Mouse (Mus musculus) embryonic facial prominence, embryonic 14.5 days (tissue): ENCODE results near the gene Olfm1. TPM values are rescaled to one million over a fixed set of nuclear protein-coding genes. Genes with fewer than 3 reads are reported as not detected.

Source experiments
- ATAC-seq: fragments of 200-750 bp; cut with Nextera tagmentation; 2 replicates; pipeline ENCODE4 v1.8.0; 2017; ENCODE audit warnings: low read depth, moderate number of reproducible peaks, moderate TSS enrichment
- DNase-seq: peaks from one replicate; pipeline ENCODE4 v3.0.0-alpha.2; 2015; ENCODE audit warnings: low spot score
- H3K27ac ChIP-seq: fragments of 300-500 bp; sonication (generic); replicated peaks from 2 replicates; pipeline ENCODE4 v1.5.1; 2014; ENCODE audit warnings: low read depth, mild to moderate bottlenecking, low read length, moderate library complexity
- H3K27me3 ChIP-seq: fragments of 300-500 bp; sonication (generic); replicated peaks from 2 replicates; pipeline ENCODE4 v1.6.1; 2014; ENCODE audit warnings: low read length; ENCODE audit not compliant: control insufficient read depth, insufficient read depth
- H3K36me3 ChIP-seq: fragments of 300-500 bp; sonication (generic); 2 replicates; pipeline ENCODE4 v1.6.1; 2014; ENCODE audit warnings: low read length, mixed read lengths; ENCODE audit not compliant: control insufficient read depth, insufficient read depth
- H3K4me1 ChIP-seq: fragments of 300-500 bp; sonication (generic); 2 replicates; pipeline ENCODE4 v1.6.1; 2014; ENCODE audit warnings: antibody characterized with exemption, low read length; ENCODE audit not compliant: control insufficient read depth, insufficient read depth
- H3K4me2 ChIP-seq: fragments of 300-500 bp; sonication (generic); 2 replicates; pipeline ENCODE4 v1.6.1; 2014; ENCODE audit warnings: low read depth, mild to moderate bottlenecking, low read length, moderate library complexity, mixed read lengths
- H3K4me3 ChIP-seq: fragments of 300-500 bp; sonication (generic); 2 replicates; pipeline ENCODE4 v1.5.1; 2014; ENCODE audit warnings: low read depth, mild to moderate bottlenecking, low read length
- H3K9ac ChIP-seq: fragments of 300-500 bp; sonication (generic); 2 replicates; pipeline ENCODE4 v1.6.1; 2014; ENCODE audit warnings: low read depth, mild to moderate bottlenecking, low read length, moderate library complexity, mixed read lengths
- H3K9me3 ChIP-seq: fragments of 300-500 bp; sonication (generic); 2 replicates; pipeline ENCODE4 v1.6.1; 2016; ENCODE audit warnings: low read length; ENCODE audit not compliant: control insufficient read depth
- WGBS: fragments of 180-500 bp; shearing (Covaris S2); extraction: QIAGEN DNeasy Blood & Tissue Kit; methylation state at CpG from one replicate; pipeline ENCODE4 v1.1.7; 2014; 5-methylcytosine and 5-hydroxymethylcytosine counted together
- polyA plus RNA-seq: library from polyadenylated mRNA; unstranded; fragments of >200 nt; fragmentation: Nextera tagmentation; extraction: Ambion mirVana; gene quantifications from 2 replicates; pipeline ENCODE4 v1.2.1, GENCODE M21; 2014

Gene Olfm1
- polyA plus RNA-seq, 1 experiment from 2014 or later = 46.1 TPM

- Histone ChIP-seq H3K4me3 (no peak overlapping the region), H3K27ac (no peak overlapping the region), H3K4me1 (no peaks in the 10 kb centered on the region), H3K27me3 (no peaks in the 10 kb centered on the region), H3K9ac (no peak overlapping the region), H3K4me2 (no peak overlapping the region), H3K36me3 (peaks cover 16% of the 10 kb centered on the region), H3K9me3 (no peaks in the 10 kb centered on the region)
- 77% methylated on average over 5 of the region's 5 CpGs for WGBS
- no peak for DNase-seq
- no peak for ATAC-seq
Observed at GRCm38 (mm10) chr2:28216211-28216775, 23.5 kb downstream of the Olfm1 start.

GRCm38 (mm10) chr2:28217783-28218182, 25.0 kb downstream of the Olfm1 start:
- Histone ChIP-seq H3K4me1 (no peaks in the 10 kb centered on the region), H3K27me3 (no peaks in the 10 kb centered on the region), H3K4me3 (no peak overlapping the region), H3K27ac (no peak overlapping the region), H3K36me3 (peaks cover 16% of the 10 kb centered on the region), H3K9me3 (no peaks in the 10 kb centered on the region), H3K4me2 (no peak overlapping the region), H3K9ac (no peak overlapping the region)
- DNase-seq (no peak), ATAC-seq (no peak)
- WGBS = 95% methylated on average over 1 of the region's 1 CpGs

GRCm38 (mm10) chr2:28218651-28219356, 26.0 kb downstream of the Olfm1 start:
- no peak for DNase-seq
- Histone ChIP-seq H3K4me2 (no peak overlapping the region), H3K27ac (no peak overlapping the region), H3K9ac (no peak overlapping the region), H3K4me1 (no peaks in the 10 kb centered on the region), H3K9me3 (no peaks in the 10 kb centered on the region), H3K36me3 (peaks cover 16% of the 10 kb centered on the region), H3K27me3 (no peaks in the 10 kb centered on the region), H3K4me3 (no peak overlapping the region)
- WGBS = 61% methylated on average over 7 of the region's 7 CpGs
- ATAC-seq = no peak

- H3K9ac ChIP-seq = no peak overlapping the region
- no peaks in the 10 kb centered on the region for H3K27me3 ChIP-seq
- H3K4me3 ChIP-seq = no peak overlapping the region
- WGBS = 88% methylated on average over 1 of the region's 1 CpGs
- no peak for DNase-seq
- H3K27ac ChIP-seq = no peak overlapping the region
- peaks cover 10% of the 10 kb centered on the region for H3K36me3 ChIP-seq
- H3K9me3 ChIP-seq = no peaks in the 10 kb centered on the region
- 0 out of 2 replicates have a peak, but pooled peaks cover under 1% of the 10 kb centered on the region for H3K4me1 ChIP-seq
- H3K4me2 ChIP-seq = no peak overlapping the region
- ATAC-seq = no peak
Observed at GRCm38 (mm10) chr2:28219625-28220024, 26.8 kb downstream of the Olfm1 start.

- Histone ChIP-seq H3K27ac (no peak overlapping the region), H3K36me3 (no peaks in the 10 kb centered on the region), H3K27me3 (no peaks in the 10 kb centered on the region), H3K9me3 (no peaks in the 10 kb centered on the region), H3K4me2 (no peak overlapping the region), H3K4me1 (peaks cover 22% of the 10 kb centered on the region), H3K4me3 (no peak overlapping the region), H3K9ac (no peak overlapping the region)
- DNase-seq (no peak), ATAC-seq (no peak)
- WGBS = 50% methylated on average over 1 of the region's 2 CpGs
Observed at GRCm38 (mm10) chr2:28221803-28222202, 29.0 kb downstream of the Olfm1 start.

- Histone ChIP-seq H3K9ac (no peak overlapping the region), H3K4me3 (no peak overlapping the region), H3K27ac (no peak overlapping the region), H3K4me2 (no peak overlapping the region), H3K27me3 (no peaks in the 10 kb centered on the region), H3K4me1 (peaks cover 30% of the 10 kb centered on the region), H3K9me3 (no peaks in the 10 kb centered on the region), H3K36me3 (peaks cover 10% of the 10 kb centered on the region)
- WGBS = 57% methylated on average over 5 of the region's 5 CpGs
- DNase-seq (no peak), ATAC-seq (0 out of 2 replicates have a peak, but pooled peaks have one; percentile 24)
Observed at GRCm38 (mm10) chr2:28224819-28225218, 32.0 kb downstream of the Olfm1 start.

- peaks cover 30% of the 10 kb centered on the region for H3K4me1 ChIP-seq
- H3K4me2 ChIP-seq = no peak overlapping the region
- H3K27ac ChIP-seq = no peak overlapping the region
- ATAC-seq (peak; percentile 20; the same call in 1 of the 2 replicates), DNase-seq (peak; percentile 60)
- H3K4me3 ChIP-seq = no peak overlapping the region
- WGBS = 35% methylated on average over 3 of the region's 3 CpGs
- H3K9ac ChIP-seq = no peak overlapping the region
- H3K27me3 ChIP-seq = no peaks in the 10 kb centered on the region
- no peaks in the 10 kb centered on the region for H3K9me3 ChIP-seq
- peaks cover 20% of the 10 kb centered on the region for H3K36me3 ChIP-seq
Observed at GRCm38 (mm10) chr2:28225906-28226305, 33.1 kb downstream of the Olfm1 start.

- 58% methylated on average over 5 of the region's 5 CpGs for WGBS
- no peak overlapping the region for H3K4me2 ChIP-seq
- ATAC-seq = no peak
- peaks cover 20% of the 10 kb centered on the region for H3K36me3 ChIP-seq
- H3K27me3 ChIP-seq = no peaks in the 10 kb centered on the region
- H3K4me3 ChIP-seq = no peak overlapping the region
- H3K9ac ChIP-seq = no peak overlapping the region
- no peaks in the 10 kb centered on the region for H3K9me3 ChIP-seq
- peaks cover 30% of the 10 kb centered on the region for H3K4me1 ChIP-seq
- H3K27ac ChIP-seq = no peak overlapping the region
- no peak for DNase-seq
Observed at GRCm38 (mm10) chr2:28226971-28227370, 34.2 kb downstream of the Olfm1 start.
